Mouse (Mus musculus) midbrain, embryonic 15.5 days (tissue): ENCODE measurements around the gene Slc40a1. TPM values are rescaled to one million over a fixed set of nuclear protein-coding genes. Genes with fewer than 3 reads are reported as not detected.

ENCODE experiments used
- ATAC-seq: fragments of 200-750 bp; cut with Nextera tagmentation; replicated peaks from 2 replicates; pipeline ENCODE4 v1.8.0; 2017; ENCODE audit warnings: moderate TSS enrichment
- H3K27ac ChIP-seq: fragments of 300-500 bp; sonication (generic); 2 replicates; pipeline ENCODE4 v1.5.1; 2015; ENCODE audit warnings: mild to moderate bottlenecking, inconsistent platforms
- H3K27me3 ChIP-seq: fragments of 300-500 bp; sonication (generic); replicated peaks from 2 replicates; pipeline ENCODE4 v1.6.1; 2015; ENCODE audit warnings: inconsistent platforms
- H3K36me3 ChIP-seq: fragments of 300-500 bp; sonication (generic); replicated peaks from 2 replicates; pipeline ENCODE4 v1.6.1; 2015; ENCODE audit warnings: inconsistent platforms
- H3K4me1 ChIP-seq: fragments of 300-500 bp; sonication (generic); 2 replicates; pipeline ENCODE4 v1.6.1; 2015; ENCODE audit warnings: inconsistent platforms
- H3K4me2 ChIP-seq: fragments of 300-500 bp; sonication (generic); 2 replicates; pipeline ENCODE4 v1.6.1; 2015; ENCODE audit warnings: inconsistent platforms, mild to moderate bottlenecking, moderate library complexity
- H3K4me3 ChIP-seq: fragments of 300-500 bp; sonication (generic); 2 replicates; pipeline ENCODE4 v1.5.1; 2015; ENCODE audit warnings: mild to moderate bottlenecking, inconsistent platforms
- H3K9ac ChIP-seq: fragments of 300-500 bp; sonication (generic); 2 replicates; pipeline ENCODE4 v1.6.1; 2015; ENCODE audit warnings: mild to moderate bottlenecking, inconsistent platforms
- H3K9me3 ChIP-seq: fragments of 300-500 bp; sonication (generic); 2 replicates; pipeline ENCODE4 v1.6.1; 2016; ENCODE audit warnings: inconsistent platforms
- WGBS: fragments of 180-500 bp; shearing (Covaris S2); methylation state at CpG from one replicate; pipeline ENCODE4 v1.1.7; 2015; ENCODE audit warnings: mixed read lengths; 5-methylcytosine and 5-hydroxymethylcytosine counted together
- polyA plus RNA-seq: library from polyadenylated mRNA; unstranded; fragments of >200 nt; fragmentation: Nextera tagmentation; extraction: Ambion mirVana; gene quantifications from 2 replicates; pipeline ENCODE4 v1.2.1, GENCODE M21; 2015

The Slc40a1 gene
- polyA plus RNA-seq, 1 experiment from 2014 or later, result 38.2 TPM

DNA sequence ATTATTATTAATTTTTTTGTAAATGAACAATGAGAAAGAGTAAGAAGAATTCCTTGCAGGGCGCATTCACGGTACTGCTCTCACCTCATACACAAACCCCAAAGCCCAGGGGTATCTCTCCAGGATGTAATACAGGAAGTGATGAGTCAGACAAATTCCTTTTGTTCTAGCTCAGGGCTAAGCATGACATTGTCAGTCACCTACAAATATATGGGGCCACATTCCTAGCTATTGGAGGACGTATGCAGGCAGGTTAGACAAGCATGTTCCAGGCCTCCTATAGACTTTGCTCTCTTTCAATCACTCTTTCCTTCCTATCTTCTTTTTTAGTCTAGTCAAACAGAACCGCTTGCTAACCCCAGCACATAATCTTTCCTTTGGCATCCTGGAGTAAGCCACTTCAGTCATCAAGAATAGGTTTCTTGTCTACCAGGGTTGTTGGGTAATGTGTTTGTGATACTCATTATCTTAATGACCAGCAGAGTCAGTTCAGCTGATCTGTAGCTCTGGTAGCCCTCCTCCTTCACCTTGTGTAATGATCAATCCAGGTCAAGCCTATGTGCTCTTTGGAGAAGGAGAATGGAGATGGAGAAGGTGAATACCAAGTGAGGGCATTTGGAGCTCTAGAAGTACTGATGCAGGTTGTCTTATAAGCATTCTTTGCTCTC lies 9.1 kb downstream of the Slc40a1 start:
- Histone ChIP-seq H3K9ac (no peak overlapping the region), H3K27me3 (no peaks in the 10 kb centered on the region), H3K36me3 (no peaks in the 10 kb centered on the region), H3K27ac (no peak overlapping the region), H3K4me3 (no peak overlapping the region), H3K4me2 (no peak overlapping the region), H3K4me1 (no peaks in the 10 kb centered on the region), H3K9me3 (no peaks in the 10 kb centered on the region)
- no peak for ATAC-seq
- WGBS, result 81% methylated on average over 4 of the region's 4 CpGs

DNA sequence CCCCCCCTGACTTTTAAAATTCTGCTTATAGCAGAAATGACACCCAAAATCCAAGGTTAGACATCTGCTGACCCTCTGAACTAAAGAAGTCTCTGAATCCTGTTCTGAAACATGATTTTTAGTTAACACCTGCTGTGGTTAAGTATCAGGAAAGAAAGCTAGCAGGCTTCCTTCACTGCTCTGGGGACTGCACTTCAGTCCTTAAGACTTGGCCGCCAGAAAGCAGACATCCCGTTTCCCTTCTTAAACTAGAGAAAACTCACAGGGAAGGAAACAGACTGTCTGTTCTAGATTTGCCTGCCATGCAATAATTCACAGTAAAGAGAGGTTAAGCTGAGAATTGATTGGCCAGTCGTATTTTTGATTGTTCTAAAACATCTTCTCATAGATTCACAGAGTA lies 10.1 kb downstream of the Slc40a1 start:
- no peak overlapping the region for H3K9ac ChIP-seq
- 79% methylated on average over 3 of the region's 3 CpGs for WGBS
- no peaks in the 10 kb centered on the region for H3K9me3 ChIP-seq
- no peak overlapping the region for H3K4me3 ChIP-seq
- ATAC-seq, result no peak
- no peak overlapping the region for H3K27ac ChIP-seq
- H3K27me3 ChIP-seq, result no peaks in the 10 kb centered on the region
- no peaks in the 10 kb centered on the region for H3K36me3 ChIP-seq
- no peak overlapping the region for H3K4me2 ChIP-seq
- no peaks in the 10 kb centered on the region for H3K4me1 ChIP-seq

DNA sequence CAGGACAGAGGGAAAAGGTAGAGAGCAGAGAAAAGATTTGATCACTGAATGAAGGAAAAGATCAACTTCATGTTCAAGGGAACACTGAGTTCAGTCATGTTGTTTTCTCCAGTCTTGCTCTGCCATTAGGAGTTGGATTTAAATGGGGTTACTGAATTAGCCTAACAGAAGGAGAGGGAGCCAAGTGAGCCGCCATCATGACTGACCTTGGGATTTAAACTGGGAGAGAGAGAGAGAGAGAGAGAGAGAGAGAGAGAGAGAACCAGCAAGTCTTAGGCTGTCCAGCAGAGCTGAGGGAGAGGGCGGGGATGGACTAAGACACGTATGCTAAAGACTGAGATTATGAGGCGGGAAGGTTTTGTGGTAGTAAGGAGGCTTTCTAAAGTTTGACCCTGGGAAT lies 12.1 kb downstream of the Slc40a1 start:
- Histone ChIP-seq H3K9ac (no peak overlapping the region), H3K4me1 (no peaks in the 10 kb centered on the region), H3K27ac (no peak overlapping the region), H3K27me3 (no peaks in the 10 kb centered on the region), H3K9me3 (no peaks in the 10 kb centered on the region), H3K4me3 (no peak overlapping the region), H3K36me3 (no peaks in the 10 kb centered on the region), H3K4me2 (no peak overlapping the region)
- ATAC-seq, result no peak
- WGBS, result 86% methylated on average over 4 of the region's 4 CpGs

DNA sequence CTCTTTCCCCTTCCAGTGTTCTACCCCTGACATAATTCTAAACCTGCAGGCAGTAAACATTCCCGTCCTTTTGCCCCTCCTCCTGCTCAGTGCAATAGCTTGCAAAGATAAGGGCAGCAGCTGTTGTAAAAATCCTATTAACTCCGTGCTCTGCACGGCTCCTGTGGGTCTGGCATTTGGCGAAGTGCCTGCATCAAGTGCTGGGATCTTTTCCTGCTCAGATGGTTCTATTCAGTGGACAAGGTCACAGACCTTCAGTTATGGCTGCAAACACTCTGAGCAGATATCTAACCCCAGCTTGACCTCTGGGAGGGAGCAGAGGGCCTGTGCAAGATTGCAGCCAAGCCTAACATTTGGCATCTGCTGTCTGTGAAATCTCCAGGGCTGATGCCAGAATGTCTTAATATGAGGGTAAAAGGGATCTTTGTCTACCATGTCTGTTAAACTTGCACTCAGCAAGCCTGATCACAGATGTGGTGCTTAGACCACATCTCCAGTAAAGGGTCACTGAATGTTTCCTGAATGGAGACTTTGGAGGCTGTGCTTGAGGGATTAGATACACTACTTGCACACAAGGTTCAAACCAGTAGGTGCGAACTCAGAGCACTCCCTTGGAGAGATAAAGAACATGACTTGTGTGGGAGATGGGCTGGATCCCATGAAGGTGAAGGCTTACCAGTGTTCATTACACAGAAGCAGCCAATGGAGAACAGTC lies 21.1 kb downstream of the Slc40a1 start:
- Histone ChIP-seq H3K4me3 (no peak overlapping the region), H3K4me2 (no peak overlapping the region), H3K4me1 (peaks cover 5% of the 10 kb centered on the region; the same call in 1 of the 2 replicates), H3K36me3 (no peaks in the 10 kb centered on the region), H3K27ac (0 out of 2 replicates have a peak overlapping the region, but pooled peaks have one; percentile 27), H3K9me3 (no peaks in the 10 kb centered on the region), H3K9ac (no peak overlapping the region), H3K27me3 (no peaks in the 10 kb centered on the region)
- 18% methylated on average over 5 of the region's 5 CpGs for WGBS
- ATAC-seq, result peak; percentile 88

DNA sequence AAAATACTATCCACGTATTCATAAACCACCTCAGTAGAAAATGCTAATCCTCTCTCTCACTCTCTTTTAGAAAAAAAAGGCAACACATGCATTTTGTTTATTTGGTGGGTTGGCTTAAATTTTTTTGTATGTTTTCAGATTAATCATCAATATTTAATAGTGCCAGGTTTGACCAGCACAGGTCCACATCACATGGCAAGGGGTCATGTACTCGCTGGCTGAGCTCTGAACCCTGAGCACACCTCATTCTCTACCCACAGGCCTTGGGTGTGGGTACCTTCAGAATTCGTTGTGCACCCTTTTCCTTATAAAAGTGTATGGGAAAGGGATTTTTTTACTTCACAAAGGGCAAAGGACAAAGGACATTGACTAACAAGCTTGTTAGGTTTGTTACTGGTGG lies 22.2 kb downstream of the Slc40a1 start:
- 83% methylated on average over 3 of the region's 3 CpGs for WGBS
- Histone ChIP-seq H3K36me3 (no peaks in the 10 kb centered on the region), H3K27ac (no peak overlapping the region), H3K9ac (no peak overlapping the region), H3K27me3 (no peaks in the 10 kb centered on the region), H3K4me2 (no peak overlapping the region), H3K4me3 (no peak overlapping the region), H3K9me3 (no peaks in the 10 kb centered on the region), H3K4me1 (peaks cover 5% of the 10 kb centered on the region; the same call in 1 of the 2 replicates)
- no peak for ATAC-seq

DNA sequence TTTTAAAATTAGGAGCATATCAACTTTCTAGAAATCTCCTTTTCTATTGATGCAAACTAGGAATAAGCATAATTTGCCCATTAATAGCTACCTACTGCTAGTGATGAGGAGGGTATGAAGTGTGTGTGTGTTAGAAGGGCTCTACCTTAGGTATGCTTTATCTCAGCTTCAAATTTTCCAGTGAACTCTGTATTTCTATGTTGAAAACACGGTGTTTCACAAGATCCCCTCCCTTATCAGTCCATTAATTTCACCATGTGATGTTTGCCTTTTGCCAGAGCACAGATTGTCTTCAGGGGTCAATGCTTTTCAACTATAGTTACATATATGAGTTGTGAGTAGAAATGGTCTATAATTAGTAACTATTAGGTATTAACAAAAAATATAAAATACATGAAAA lies 28.3 kb downstream of the Slc40a1 start:
- no peak overlapping the region for H3K27ac ChIP-seq
- no peak overlapping the region for H3K9ac ChIP-seq
- H3K4me1 ChIP-seq, result no peaks in the 10 kb centered on the region
- H3K36me3 ChIP-seq, result no peaks in the 10 kb centered on the region
- no peak overlapping the region for H3K4me2 ChIP-seq
- no peak overlapping the region for H3K4me3 ChIP-seq
- no peaks in the 10 kb centered on the region for H3K27me3 ChIP-seq
- ATAC-seq, result no peak
- no peaks in the 10 kb centered on the region for H3K9me3 ChIP-seq
- WGBS, result 74% methylated on average over 1 of the region's 1 CpGs

DNA sequence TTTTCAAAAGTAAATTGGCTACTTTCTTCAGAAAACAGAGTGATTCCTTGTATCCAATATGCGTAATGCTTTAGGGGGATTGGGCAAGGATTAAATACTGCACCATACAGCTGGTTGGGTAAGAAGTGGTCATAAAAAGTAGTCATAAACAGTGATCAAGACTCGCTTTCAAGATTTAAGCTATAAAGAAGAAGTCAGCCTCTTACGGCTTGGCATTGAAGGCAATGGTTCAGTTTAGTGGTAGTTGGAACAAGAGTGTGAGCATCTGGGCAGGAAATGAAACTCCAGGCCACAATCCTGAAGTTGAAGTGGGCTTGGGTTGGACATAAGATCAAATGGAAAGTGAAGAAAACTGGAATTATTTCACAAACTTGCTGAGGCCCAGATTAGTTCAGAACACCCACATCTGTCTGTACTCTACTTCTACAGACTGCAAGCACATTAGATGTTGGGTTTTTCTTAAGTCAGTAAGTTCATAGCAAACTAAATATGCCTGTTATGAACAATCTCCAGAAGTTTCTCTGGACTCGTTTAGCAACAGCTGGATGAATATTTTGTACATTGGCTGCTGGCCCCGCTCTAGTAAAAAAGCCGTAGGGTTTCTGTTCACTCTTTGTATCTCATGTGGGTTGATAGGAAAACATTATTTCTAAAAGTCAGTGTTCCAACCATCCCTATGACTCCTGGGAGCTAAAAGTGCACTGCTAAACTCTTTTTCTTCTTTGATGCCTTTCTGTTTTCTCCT lies 32.0 kb downstream of the Slc40a1 start:
- Histone ChIP-seq H3K9ac (no peak overlapping the region), H3K36me3 (no peaks in the 10 kb centered on the region), H3K4me3 (no peak overlapping the region), H3K4me1 (no peaks in the 10 kb centered on the region), H3K9me3 (no peaks in the 10 kb centered on the region), H3K27me3 (no peaks in the 10 kb centered on the region), H3K27ac (no peak overlapping the region), H3K4me2 (no peak overlapping the region)
- 91% methylated on average over 6 of the region's 6 CpGs for WGBS
- no peak for ATAC-seq

DNA sequence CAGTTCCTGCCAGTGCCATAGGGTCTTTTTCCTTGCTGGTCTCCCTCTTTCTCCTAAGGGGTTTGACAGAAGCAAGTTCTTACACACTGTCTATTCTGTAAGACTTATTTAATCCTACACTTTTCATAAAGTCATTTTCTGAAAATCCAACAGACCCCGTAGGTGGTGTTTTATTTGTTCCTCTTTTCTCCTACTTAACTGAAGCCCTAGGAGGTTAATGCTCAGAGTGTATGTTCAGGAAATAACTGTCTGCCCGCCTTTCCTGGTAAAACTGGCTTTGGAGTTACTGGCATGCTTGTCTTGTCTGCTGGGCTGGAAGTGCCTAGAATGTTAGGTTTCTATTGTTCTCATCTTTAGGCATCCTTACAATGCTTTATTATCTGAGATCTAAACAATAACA lies 34.3 kb downstream of the Slc40a1 start:
- H3K4me2 ChIP-seq, result no peak overlapping the region
- no peaks in the 10 kb centered on the region for H3K4me1 ChIP-seq
- WGBS, result 77% methylated on average over 2 of the region's 2 CpGs
- ATAC-seq, result no peak
- H3K27ac ChIP-seq, result no peak overlapping the region
- H3K36me3 ChIP-seq, result no peaks in the 10 kb centered on the region
- H3K27me3 ChIP-seq, result no peaks in the 10 kb centered on the region
- H3K4me3 ChIP-seq, result no peak overlapping the region
- H3K9ac ChIP-seq, result no peak overlapping the region
- no peaks in the 10 kb centered on the region for H3K9me3 ChIP-seq

DNA sequence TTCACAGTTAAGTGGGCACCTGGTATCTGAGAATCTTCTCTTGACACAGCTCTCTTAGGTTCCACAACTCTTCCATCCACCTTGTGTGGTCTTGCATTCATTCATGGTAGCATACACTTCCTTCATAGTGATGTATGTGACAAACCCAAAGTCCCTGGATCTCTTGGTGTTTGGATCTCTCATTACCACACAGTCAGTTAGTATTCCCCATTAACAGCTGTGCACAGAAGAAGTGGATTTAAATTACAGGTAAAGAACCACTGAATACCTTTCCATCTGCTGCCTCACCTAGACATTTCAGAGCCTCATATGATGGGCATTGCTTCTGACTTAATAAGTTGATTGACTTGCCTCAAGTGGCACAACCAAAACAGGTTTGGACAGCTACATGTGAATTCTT lies 36.1 kb downstream of the Slc40a1 start, which contains the start of gene Gm5269:
TSS of gene Gm5269 (minus strand) at position 101 of the 400 bp plus-strand sequence.
- no peak within 1 kb of the TSS for H3K4me2 ChIP-seq
- H3K9ac ChIP-seq, result no peak within 1 kb of the TSS
- no peaks in the 10 kb centered on the region for H3K36me3 ChIP-seq
- H3K27ac ChIP-seq, result no peak within 1 kb of the TSS
- no peaks in the 10 kb centered on the region for H3K9me3 ChIP-seq
- H3K4me3 ChIP-seq, result no peak within 1 kb of the TSS
- ATAC-seq, result no peak
- no peaks in the 10 kb centered on the region for H3K4me1 ChIP-seq
- no peaks in the 10 kb centered on the region for H3K27me3 ChIP-seq

DNA sequence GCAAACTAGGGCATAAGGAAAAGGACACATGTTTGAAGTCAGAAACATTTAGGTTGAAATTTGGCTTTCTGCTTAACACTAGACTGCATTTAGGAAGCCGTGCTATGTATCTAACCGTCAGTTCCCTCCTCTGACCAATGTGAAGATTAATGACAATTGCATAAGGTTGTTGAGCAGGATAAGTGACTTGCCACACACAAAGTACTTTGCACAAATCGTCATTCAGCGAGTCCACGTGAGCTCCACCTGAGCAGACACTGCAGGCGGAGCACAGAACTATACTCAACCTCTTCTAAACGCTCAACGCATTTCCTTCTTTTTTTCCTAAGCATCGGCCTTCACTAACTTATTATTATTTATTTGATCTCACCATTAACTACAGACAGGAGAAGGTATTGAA lies 39.5 kb downstream of the Slc40a1 start:
- Histone ChIP-seq H3K4me1 (no peaks in the 10 kb centered on the region), H3K4me3 (no peak overlapping the region), H3K9ac (no peak overlapping the region), H3K27me3 (no peaks in the 10 kb centered on the region), H3K36me3 (no peaks in the 10 kb centered on the region), H3K27ac (no peak overlapping the region), H3K4me2 (no peak overlapping the region), H3K9me3 (no peaks in the 10 kb centered on the region)
- ATAC-seq, result no peak
- 88% methylated on average over 9 of the region's 9 CpGs for WGBS

DNA sequence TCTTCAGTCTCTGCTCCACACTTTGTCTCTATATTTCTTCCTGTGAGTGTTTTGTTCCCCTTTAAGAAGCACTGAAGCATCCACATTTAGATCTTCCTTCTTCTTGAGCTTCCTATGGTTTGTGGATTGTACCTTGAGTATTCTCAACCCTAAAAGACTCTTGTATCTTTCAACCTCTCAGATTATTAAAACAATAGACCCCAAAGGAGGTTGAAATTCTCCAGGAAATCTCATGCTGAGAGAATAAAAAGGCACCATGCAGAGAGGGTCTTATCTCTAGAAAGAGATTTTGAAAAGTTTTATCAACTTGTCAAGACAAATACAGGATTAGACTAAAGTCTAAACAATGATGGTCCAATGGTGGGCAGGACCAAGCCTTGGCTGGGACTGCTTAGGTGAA lies 42.9 kb downstream of the Slc40a1 start:
- no peak for ATAC-seq
- Histone ChIP-seq H3K4me3 (no peak overlapping the region), H3K4me1 (no peaks in the 10 kb centered on the region), H3K4me2 (no peak overlapping the region), H3K9ac (no peak overlapping the region), H3K27me3 (no peaks in the 10 kb centered on the region), H3K27ac (no peak overlapping the region), H3K36me3 (no peaks in the 10 kb centered on the region), H3K9me3 (no peaks in the 10 kb centered on the region)

DNA sequence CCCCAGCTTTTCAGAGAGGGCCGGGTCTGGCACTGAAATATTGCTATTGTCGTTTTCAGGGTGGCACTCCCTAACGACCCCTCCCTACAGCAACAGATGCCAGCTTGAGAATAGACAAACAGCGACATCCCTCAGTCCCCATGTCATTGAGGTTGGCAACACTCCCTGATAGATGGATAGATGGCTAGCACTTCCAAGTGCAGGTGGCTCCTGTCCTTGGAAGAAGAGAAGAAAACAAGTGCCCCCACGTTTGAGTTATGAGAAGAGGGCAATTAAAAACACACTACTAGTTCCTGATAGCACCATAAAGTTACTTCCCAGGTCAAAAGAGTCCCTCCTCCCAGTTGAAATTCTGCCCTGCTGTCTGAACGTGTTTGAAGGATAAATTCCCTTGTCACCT lies 44.2 kb downstream of the Slc40a1 start:
- Histone ChIP-seq H3K9ac (no peak overlapping the region), H3K27ac (no peak overlapping the region), H3K36me3 (no peaks in the 10 kb centered on the region), H3K4me3 (no peak overlapping the region), H3K4me1 (no peaks in the 10 kb centered on the region), H3K4me2 (no peak overlapping the region), H3K27me3 (no peaks in the 10 kb centered on the region), H3K9me3 (no peaks in the 10 kb centered on the region)
- ATAC-seq, result no peak
- 68% methylated on average over 6 of the region's 6 CpGs for WGBS
